Mouse (Mus musculus): ENCODE data around the gene Gldn. TPM values are rescaled to one million over a fixed set of nuclear protein-coding genes. Genes with fewer than 3 reads are reported as not detected.

The Gldn gene
- polyA plus RNA-seq (2016; fragmentation: Nextera tagmentation; extraction: Ambion mirVana) = 0.07 and 0.08 TPM in 2 replicates

GRCm38 (mm10) chr9:54286331-54286987 lies at the start of gene Gldn:
Gldn (plus strand) TSS chr9:54286486.
- H3K4me2 ChIP-seq (replicated peaks) = peak within 1 kb of the TSS; percentile 89
- H3K9ac ChIP-seq (replicated peaks) = peak within 1 kb of the TSS; percentile 41
- no peaks in the 10 kb centered on the region for H3K9me3 ChIP-seq
- peak within 1 kb of the TSS; percentile 47 for H3K4me3 ChIP-seq
- peak; percentile 68; the same call in 1 of the 2 replicates for ATAC-seq (ENCODE audit: low FRiP score, low read depth)
- peaks cover 8% of the 10 kb centered on the region for H3K4me1 ChIP-seq
- no peaks in the 10 kb centered on the region for H3K36me3 ChIP-seq
- H3K27ac ChIP-seq (replicated peaks) = no peak within 1 kb of the TSS
- peaks cover 29% of the 10 kb centered on the region for H3K27me3 ChIP-seq
- WGBS = 3% methylated on average over 61 of the region's 61 CpGs

- 0 out of 2 replicates have a peak, but pooled peaks cover 3% of the 10 kb centered on the region for H3K4me1 ChIP-seq
- no peaks in the 10 kb centered on the region for H3K27me3 ChIP-seq
- no peak overlapping the region for H3K4me2 ChIP-seq (replicated peaks)
- H3K36me3 ChIP-seq = no peaks in the 10 kb centered on the region
- H3K9me3 ChIP-seq = no peaks in the 10 kb centered on the region
- H3K27ac ChIP-seq (replicated peaks) = peak overlapping the region; percentile 72
- ATAC-seq (ENCODE audit: low FRiP score, low read depth) = no peak
- 72% methylated on average over 3 of the region's 3 CpGs for WGBS
- no peak overlapping the region for H3K9ac ChIP-seq (replicated peaks)
- H3K4me3 ChIP-seq = no peak overlapping the region
Measured at GRCm38 (mm10) chr9:54244869-54245665, 41.2 kb upstream of the Gldn start.

- Histone ChIP-seq H3K27ac (replicated peaks) (no peak overlapping the region), H3K9me3 (no peaks in the 10 kb centered on the region), H3K9ac (replicated peaks) (no peak overlapping the region), H3K36me3 (no peaks in the 10 kb centered on the region), H3K4me2 (replicated peaks) (no peak overlapping the region), H3K4me3 (no peak overlapping the region), H3K4me1 (no peaks in the 10 kb centered on the region), H3K27me3 (no peaks in the 10 kb centered on the region)
- 87% methylated on average over 4 of the region's 4 CpGs for WGBS
- no peak for ATAC-seq (ENCODE audit: low FRiP score, low read depth)
Measured at GRCm38 (mm10) chr9:54264754-54265153, 21.5 kb upstream of the Gldn start.

GRCm38 (mm10) chr9:54268010-54268409 lies 18.3 kb upstream of the Gldn start, which contains the start of gene Cyp19a1:
Cyp19a1 (minus strand) TSS chr9:54268110.
- H3K9me3 ChIP-seq = no peaks in the 10 kb centered on the region
- no peak within 1 kb of the TSS for H3K4me2 ChIP-seq (replicated peaks)
- no peak for ATAC-seq (ENCODE audit: low FRiP score, low read depth)
- 86% methylated on average over 7 of the region's 7 CpGs for WGBS
- H3K36me3 ChIP-seq = no peaks in the 10 kb centered on the region
- H3K27ac ChIP-seq (replicated peaks) = no peak within 1 kb of the TSS
- H3K27me3 ChIP-seq = no peaks in the 10 kb centered on the region
- H3K4me1 ChIP-seq = no peaks in the 10 kb centered on the region
- no peak within 1 kb of the TSS for H3K9ac ChIP-seq (replicated peaks)
- no peak within 1 kb of the TSS for H3K4me3 ChIP-seq

- no peak overlapping the region for H3K9ac ChIP-seq (replicated peaks)
- 83% methylated on average over 6 of the region's 6 CpGs for whole genome bisulfite sequencing
- H3K4me2 ChIP-seq (replicated peaks) = no peak overlapping the region
- H3K36me3 ChIP-seq = no peaks in the 10 kb centered on the region
- ATAC-seq (ENCODE audit: low FRiP score, low read depth) = no peak
- no peak overlapping the region for H3K4me3 ChIP-seq
- H3K4me1 ChIP-seq = no peaks in the 10 kb centered on the region
- no peaks in the 10 kb centered on the region for H3K27me3 ChIP-seq
- H3K9me3 ChIP-seq = no peaks in the 10 kb centered on the region
- no peak overlapping the region for H3K27ac ChIP-seq (replicated peaks)
Measured at GRCm38 (mm10) chr9:54269987-54270386, 16.3 kb upstream of the Gldn start.

GRCm38 (mm10) chr9:54270889-54271288 lies 15.4 kb upstream of the Gldn start:
- WGBS = 46% methylated on average over 5 of the region's 5 CpGs
- no peaks in the 10 kb centered on the region for H3K9me3 ChIP-seq
- ATAC-seq (ENCODE audit: low FRiP score, low read depth) = no peak

GRCm38 (mm10) chr9:54275283-54275682 lies 11.0 kb upstream of the Gldn start:
- no peaks in the 10 kb centered on the region for H3K4me1 ChIP-seq

More at GRCm38 (mm10) chr9:54270889-54271288, 15.4 kb upstream of the Gldn start:
- Histone ChIP-seq H3K27ac (replicated peaks) (no peak overlapping the region), H3K27me3 (no peaks in the 10 kb centered on the region), H3K4me1 (no peaks in the 10 kb centered on the region), H3K4me3 (no peak overlapping the region), H3K4me2 (replicated peaks) (no peak overlapping the region), H3K36me3 (no peaks in the 10 kb centered on the region), H3K9ac (replicated peaks) (no peak overlapping the region)

GRCm38 (mm10) chr9:54279046-54279589 lies 7.2 kb upstream of the Gldn start:
- Histone ChIP-seq H3K4me1 (no peaks in the 10 kb centered on the region), H3K9ac (replicated peaks) (no peak overlapping the region), H3K36me3 (no peaks in the 10 kb centered on the region), H3K4me3 (no peak overlapping the region), H3K27me3 (no peaks in the 10 kb centered on the region), H3K9me3 (no peaks in the 10 kb centered on the region), H3K27ac (replicated peaks) (no peak overlapping the region), H3K4me2 (replicated peaks) (no peak overlapping the region)
- ATAC-seq (ENCODE audit: low FRiP score, low read depth) = no peak
- WGBS = 87% methylated on average over 12 of the region's 12 CpGs

More at GRCm38 (mm10) chr9:54275283-54275682, 11.0 kb upstream of the Gldn start:
- no peak overlapping the region for H3K9ac ChIP-seq (replicated peaks)
- H3K4me2 ChIP-seq (replicated peaks) = no peak overlapping the region
- no peak for ATAC-seq (ENCODE audit: low FRiP score, low read depth)
- no peak overlapping the region for H3K4me3 ChIP-seq
- H3K27me3 ChIP-seq = no peaks in the 10 kb centered on the region
- H3K9me3 ChIP-seq = no peaks in the 10 kb centered on the region
- H3K36me3 ChIP-seq = no peaks in the 10 kb centered on the region
- whole genome bisulfite sequencing = 93% methylated on average over 4 of the region's 4 CpGs
- no peak overlapping the region for H3K27ac ChIP-seq (replicated peaks)

GRCm38 (mm10) chr9:54287804-54288203 lies 1.5 kb downstream of the Gldn start:
- 49% methylated on average over 5 of the region's 5 CpGs for WGBS
- no peaks in the 10 kb centered on the region for H3K36me3 ChIP-seq
- peaks cover 29% of the 10 kb centered on the region for H3K27me3 ChIP-seq
- H3K4me1 ChIP-seq = peaks cover 8% of the 10 kb centered on the region
- H3K9ac ChIP-seq (replicated peaks) = no peak overlapping the region
- H3K9me3 ChIP-seq = no peaks in the 10 kb centered on the region
- H3K4me2 ChIP-seq (replicated peaks) = no peak overlapping the region
- no peak for ATAC-seq (ENCODE audit: low FRiP score, low read depth)
- H3K4me3 ChIP-seq = no peak overlapping the region
- H3K27ac ChIP-seq (replicated peaks) = no peak overlapping the region

GRCm38 (mm10) chr9:54299389-54299788 lies 13.1 kb downstream of the Gldn start:
- WGBS = 87% methylated on average over 3 of the region's 3 CpGs
- no peak for ATAC-seq (ENCODE audit: low FRiP score, low read depth)
- Histone ChIP-seq H3K9ac (replicated peaks) (no peak overlapping the region), H3K4me2 (replicated peaks) (no peak overlapping the region), H3K4me1 (peaks cover 2% of the 10 kb centered on the region; the same call in 1 of the 2 replicates), H3K4me3 (no peak overlapping the region), H3K27ac (replicated peaks) (no peak overlapping the region), H3K27me3 (no peaks in the 10 kb centered on the region), H3K36me3 (no peaks in the 10 kb centered on the region), H3K9me3 (no peaks in the 10 kb centered on the region)

- Histone ChIP-seq H3K4me2 (replicated peaks) (no peak overlapping the region), H3K36me3 (no peaks in the 10 kb centered on the region), H3K9ac (replicated peaks) (no peak overlapping the region), H3K9me3 (no peaks in the 10 kb centered on the region), H3K4me1 (peaks cover 2% of the 10 kb centered on the region; the same call in 1 of the 2 replicates), H3K4me3 (no peak overlapping the region), H3K27me3 (no peaks in the 10 kb centered on the region), H3K27ac (replicated peaks) (no peak overlapping the region)
- no peak for ATAC-seq (ENCODE audit: low FRiP score, low read depth)
Measured at GRCm38 (mm10) chr9:54299792-54300191, 13.5 kb downstream of the Gldn start.

- no peak overlapping the region for H3K4me3 ChIP-seq
- no peak for ATAC-seq (ENCODE audit: low FRiP score, low read depth)
- no peaks in the 10 kb centered on the region for H3K9me3 ChIP-seq
- no peak overlapping the region for H3K4me2 ChIP-seq (replicated peaks)
- H3K4me1 ChIP-seq = peaks cover 2% of the 10 kb centered on the region; the same call in 1 of the 2 replicates
- no peak overlapping the region for H3K9ac ChIP-seq (replicated peaks)
- H3K27ac ChIP-seq (replicated peaks) = no peak overlapping the region
- no peaks in the 10 kb centered on the region for H3K27me3 ChIP-seq
- WGBS = 86% methylated on average over 4 of the region's 4 CpGs
- no peaks in the 10 kb centered on the region for H3K36me3 ChIP-seq
Measured at GRCm38 (mm10) chr9:54301255-54301654, 15.0 kb downstream of the Gldn start.
